Mouse (Mus musculus) left cerebral cortex, adult 6 months (tissue): ENCODE measurements around the gene Inka1. TPM values are rescaled to one million over a fixed set of nuclear protein-coding genes. Genes with fewer than 3 reads are reported as not detected.

Source experiments
- long read RNA-seq, 2 experiments: library from polyadenylated mRNA; unstranded; transcript quantifications; one replicate each; pipeline ENCODE4 v2.0.0; 2019 to 2020
- polyA plus RNA-seq: library from polyadenylated mRNA; unstranded; fragments of <200 nt; fragmentation: Nextera tagmentation; gene quantifications from 2 replicates; pipeline ENCODE4 v1.2.3, GENCODE M21; 2021

Gene Inka1
- 3.0 and 3.6 TPM in 2 replicates for polyA plus RNA-seq
- long read RNA-seq, experiment 1, partial matches to known transcripts: 0 of 2 reads
- long read RNA-seq, experiment 1, other reads (novel, unspliced or antisense): 1 of 2 reads
- long read RNA-seq, experiment 2, partial matches to known transcripts: 0 of 3 reads
- long read RNA-seq, experiment 2, other reads (novel, unspliced or antisense): 0 of 3 reads

GRCm38 (mm10) chr9:107985131-107986119, at the start of gene Inka1:
Inka1 (minus strand) TSS chr9:107985879.

GRCm38 (mm10) chr9:108001922-108002770, 16.5 kb upstream of the Inka1 start, which contains the start of gene Ip6k1:
Ip6k1 (plus strand) TSS chr9:108002501.

GRCm38 (mm10) chr9:107996049-107996448, 10.4 kb upstream of the Inka1 start, which contains the start of gene Gm20662:
Gm20662 (plus strand) TSS chr9:107996349.

GRCm38 (mm10) chr9:107992197-107992596, 6.5 kb upstream of the Inka1 start, which contains the start of gene Cdhr4:
Cdhr4 (plus strand) TSS chr9:107992497.

GRCm38 (mm10) chr9:107982681-107983346, 2.9 kb downstream of the Inka1 start, which contains the start of gene Gm20661:
Gm20661 (plus strand) TSS chr9:107983058.

GRCm38 (mm10) chr9:107975399-107976386, 10.0 kb downstream of the Inka1 start, which contains the start of gene Uba7:
Uba7 (plus strand) TSS chr9:107975505.

GRCm38 (mm10) chr9:107949922-107950235, 35.8 kb downstream of the Inka1 start, which contains the start of gene Traip:
Traip (plus strand) TSS chr9:107950136.

GRCm38 (mm10) chr9:107935374-107935773, 50.3 kb downstream of the Inka1 start, which contains the start of gene Camkv:
Camkv (plus strand) TSS chr9:107935674.

Other genes starting within 250 kb of the Inka1 start
- 33.3 and 36.9 TPM in 2 replicates for gene Rbm5, start 214.9 kb downstream of the Inka1 start, polyA plus RNA-seq
- gene Rbm6, start 112.6 kb downstream of the Inka1 start, polyA plus RNA-seq: 16.6 and 21.4 TPM in 2 replicates
- 22.8 and 23.6 TPM in 2 replicates for gene Mon1a, start 97.7 kb downstream of the Inka1 start, polyA plus RNA-seq
- 0.36 and 0.51 TPM in 2 replicates for gene Mst1r, start 79.0 kb downstream of the Inka1 start, polyA plus RNA-seq
- gene Actl11, start 57.4 kb downstream of the Inka1 start, polyA plus RNA-seq: not detected in 2 replicates
- 185 and 236 TPM in 2 replicates for gene Camkv, start 50.2 kb downstream of the Inka1 start, polyA plus RNA-seq
- gene Traip, start 35.7 kb downstream of the Inka1 start, polyA plus RNA-seq: 2.8 and 3.7 TPM in 2 replicates
- 2.5 and 2.9 TPM in 2 replicates for gene Uba7, start 10.4 kb downstream of the Inka1 start, polyA plus RNA-seq
- not detected in 2 replicates for gene Gm20661, start 2.8 kb downstream of the Inka1 start, polyA plus RNA-seq
- gene Cdhr4, start 6.6 kb upstream of the Inka1 start, polyA plus RNA-seq: 1.6 and 2.5 TPM in 2 replicates
- gene Gm20662, start 10.5 kb upstream of the Inka1 start, polyA plus RNA-seq: 0.90 TPM in 1 of 2 replicates, not detected in the other
- 25.2 and 60.2 TPM in 2 replicates for gene Ip6k1, start 16.6 kb upstream of the Inka1 start, polyA plus RNA-seq
- 18.1 and 40.5 TPM in 2 replicates for gene Gmppb, start 63.4 kb upstream of the Inka1 start, polyA plus RNA-seq
- 0.34 and 0.49 TPM in 2 replicates for gene Amigo3, start 67.3 kb upstream of the Inka1 start, polyA plus RNA-seq
- gene Mst1, start 94.6 kb upstream of the Inka1 start, polyA plus RNA-seq: not detected in 2 replicates
- gene Rnf123, start 97.5 kb upstream of the Inka1 start, polyA plus RNA-seq: 20.6 and 25.3 TPM in 2 replicates
- 8.8 and 9.9 TPM in 2 replicates for gene Apeh, start 108.7 kb upstream of the Inka1 start, polyA plus RNA-seq
- gene Bsn, start 204.5 kb upstream of the Inka1 start, polyA plus RNA-seq: 19.1 and 28.0 TPM in 2 replicates